Mouse (Mus musculus): Measurements from ENCODE around the gene Nfkbib.

DNA sequence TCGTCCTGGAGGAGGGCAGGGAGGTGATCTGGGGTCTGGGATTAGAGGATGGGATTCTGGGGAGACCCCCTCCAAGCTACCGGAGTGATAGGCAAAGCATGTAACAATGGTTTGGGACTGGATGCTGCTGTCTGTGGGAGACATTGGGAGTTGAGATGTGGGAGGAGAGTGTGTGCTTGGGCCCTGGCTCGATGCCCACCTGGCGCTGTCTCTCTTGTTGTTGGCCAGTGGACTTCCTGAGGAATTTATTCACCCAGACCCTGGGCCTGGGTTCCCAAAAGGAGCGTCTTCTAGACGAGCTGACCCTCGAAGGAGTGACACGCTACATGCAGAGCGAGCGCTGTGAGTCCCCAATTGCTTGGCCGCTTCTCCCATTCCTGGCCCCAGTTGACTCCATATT lies 4.6 kb upstream of the Nfkbib start:
- TF ChIP-seq POLR2A (IDR thresholded peaks at IDR 0.05; ENCODE audit: borderline replicate concordance, low read depth, low read length) (no peak), CTCF (IDR thresholded peaks at IDR 0.05; ENCODE audit: low read depth, low read length) (no peak)
